Mouse (Mus musculus): ENCODE measurements around the gene Scfd2.

DNA sequence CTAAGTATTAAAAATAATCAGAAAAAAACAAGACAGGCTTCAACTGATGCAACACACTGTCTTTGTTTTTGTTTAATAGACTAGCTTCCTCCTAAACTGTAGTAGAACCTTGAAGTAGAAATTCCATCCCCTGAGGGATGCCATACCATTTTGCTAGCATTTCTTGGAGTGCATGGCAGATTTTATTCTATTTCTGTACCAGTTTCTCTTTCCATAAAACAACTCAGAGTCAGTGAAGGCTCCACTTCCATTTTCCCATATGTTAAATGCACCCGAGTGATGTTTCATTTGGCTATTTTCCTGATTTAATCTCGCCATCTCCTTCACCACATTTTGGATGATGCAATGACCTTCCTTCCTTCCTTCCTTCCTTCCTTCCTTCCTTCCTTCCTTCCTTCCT, 243.4 kb downstream of the Scfd2 start:
- TF ChIP-seq CTCF (IDR thresholded peaks at IDR 0.05; ENCODE audit: low read depth) (no peak), EP300 (IDR thresholded peaks at IDR 0.05; ENCODE audit: low read depth) (no peak)

Measured in liver, postnatal 0 days (tissue).